Mouse (Mus musculus) CH12.LX (cell line): ENCODE data around the gene Kat2b.

Source experiments
- CTCF ChIP-seq, 2 experiments: IDR thresholded peaks in 1 of 2; conservative IDR thresholded peaks in 1 of 2; 2 replicates each; pipeline ENCODE4 v1.5.1; 2011 to 2012; ENCODE audit warnings: low read depth in 2 of 2, low read length in 2 of 2, improper control_type of control experiment in 1 of 2, inconsistent platforms in 1 of 2, mild to moderate bottlenecking in 1 of 2, moderate library complexity in 1 of 2
- POLR2A ChIP-seq: IDR thresholded peaks from 2 replicates; pipeline ENCODE4 v1.6.1; 2011; ENCODE audit warnings: low read depth, mild to moderate bottlenecking, improper control_type of control experiment, low read length
- POLR2AphosphoS2 ChIP-seq: IDR thresholded peaks from 2 replicates; pipeline ENCODE4 v1.6.1; 2011; ENCODE audit warnings: low read depth, low read length, improper control_type of control experiment
- SIN3A ChIP-seq: IDR thresholded peaks from 2 replicates; pipeline ENCODE4 v1.6.1; 2012; ENCODE audit warnings: low read length, improper control_type of control experiment, inconsistent platforms
- TCF12 ChIP-seq: IDR thresholded peaks from 2 replicates; pipeline ENCODE4 v1.6.1; 2014; ENCODE audit warnings: low read depth, mild to moderate bottlenecking, inconsistent platforms, low read length, improper control_type of control experiment
- USF1 ChIP-seq: IDR thresholded peaks from 2 replicates; pipeline ENCODE4 v1.6.1; 2014; ENCODE audit warnings: low read depth, mild to moderate bottlenecking, inconsistent platforms, low read length, improper control_type of control experiment

DNA sequence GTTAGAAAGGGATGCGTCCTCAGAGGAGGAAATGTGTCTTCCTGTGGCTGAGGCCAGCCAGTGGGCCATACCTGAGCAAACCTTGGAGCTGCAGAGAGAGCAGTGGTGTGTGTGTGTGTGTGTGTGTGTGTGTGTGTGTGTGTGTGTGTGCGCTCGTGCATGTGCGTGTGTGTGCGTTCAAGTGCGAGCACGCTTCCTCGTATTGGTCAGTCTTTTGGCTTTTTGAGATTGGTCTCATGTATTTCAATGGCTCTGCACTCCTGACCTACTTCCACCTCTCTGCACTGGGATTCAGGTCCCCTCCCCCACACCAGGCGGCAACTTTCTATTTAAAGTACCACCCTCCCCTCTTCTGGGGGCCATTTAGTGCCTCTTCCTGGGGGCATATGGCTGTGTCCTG, 12.1 kb downstream of the Kat2b start:
- no peak for TF ChIP-seq SIN3A
- no peak for TF ChIP-seq POLR2A
- no peak for TF ChIP-seq CTCF (conservative IDR thresholded peaks at IDR 0.05 in 1 of 2, IDR thresholded peaks at IDR 0.05 in 1 of 2; ENCODE audit: low read depth in 2 of 2, low read length in 2 of 2)
- no peak for TF ChIP-seq TCF12
- TF ChIP-seq USF1: no peak
- no peak for TF ChIP-seq POLR2AphosphoS2
